Mouse (Mus musculus) heart, embryonic 10.5 days (tissue): Measurements from ENCODE around the gene Rasl11b. TPM values are rescaled to one million over a fixed set of nuclear protein-coding genes. Genes with fewer than 3 reads are reported as not detected.
A peak's percentile ranks its signal among the peaks of the same experiment; 100 is the strongest.

ENCODE experiments used
- DNase-seq: peaks from one replicate; pipeline ENCODE4 v3.0.0-alpha.2; 2017; ENCODE audit warnings: low spot score
- H3K27ac ChIP-seq: fragments of 300-500 bp; sonication (generic); 2 replicates; pipeline ENCODE4 v1.5.1; 2016; ENCODE audit warnings: mild to moderate bottlenecking
- H3K27me3 ChIP-seq: fragments of 300-500 bp; sonication (generic); 2 replicates; pipeline ENCODE4 v1.6.1; 2016; ENCODE audit warnings: mild to moderate bottlenecking; ENCODE audit not compliant: poor library complexity, insufficient read depth, severe bottlenecking
- H3K36me3 ChIP-seq: fragments of 300-500 bp; sonication (generic); 2 replicates; pipeline ENCODE4 v1.6.1; 2016; ENCODE audit warnings: mild to moderate bottlenecking, moderate library complexity
- H3K4me1 ChIP-seq: fragments of 300-500 bp; sonication (generic); 2 replicates; pipeline ENCODE4 v1.6.1; 2016; ENCODE audit warnings: mild to moderate bottlenecking
- H3K4me3 ChIP-seq: fragments of 300-500 bp; sonication (generic); 2 replicates; pipeline ENCODE4 v1.5.1; 2016; ENCODE audit warnings: mild to moderate bottlenecking, moderate library complexity
- H3K9me3 ChIP-seq: fragments of 300-500 bp; sonication (generic); 2 replicates; pipeline ENCODE4 v1.6.1; 2016; ENCODE audit warnings: mild to moderate bottlenecking, moderate library complexity
- WGBS: fragments of 180-500 bp; shearing (Covaris S2); methylation state at CpG from one replicate; pipeline ENCODE4 v1.1.7; 2016; 5-methylcytosine and 5-hydroxymethylcytosine counted together
- polyA plus RNA-seq: library from polyadenylated mRNA; unstranded; fragments of >200 nt; fragmentation: Nextera tagmentation; extraction: Ambion mirVana; gene quantifications from 2 replicates; pipeline ENCODE4 v1.2.1, GENCODE M21; 2016

Rasl11b gene
- 58.3 and 65.9 TPM in 2 replicates for polyA plus RNA-seq

DNA sequence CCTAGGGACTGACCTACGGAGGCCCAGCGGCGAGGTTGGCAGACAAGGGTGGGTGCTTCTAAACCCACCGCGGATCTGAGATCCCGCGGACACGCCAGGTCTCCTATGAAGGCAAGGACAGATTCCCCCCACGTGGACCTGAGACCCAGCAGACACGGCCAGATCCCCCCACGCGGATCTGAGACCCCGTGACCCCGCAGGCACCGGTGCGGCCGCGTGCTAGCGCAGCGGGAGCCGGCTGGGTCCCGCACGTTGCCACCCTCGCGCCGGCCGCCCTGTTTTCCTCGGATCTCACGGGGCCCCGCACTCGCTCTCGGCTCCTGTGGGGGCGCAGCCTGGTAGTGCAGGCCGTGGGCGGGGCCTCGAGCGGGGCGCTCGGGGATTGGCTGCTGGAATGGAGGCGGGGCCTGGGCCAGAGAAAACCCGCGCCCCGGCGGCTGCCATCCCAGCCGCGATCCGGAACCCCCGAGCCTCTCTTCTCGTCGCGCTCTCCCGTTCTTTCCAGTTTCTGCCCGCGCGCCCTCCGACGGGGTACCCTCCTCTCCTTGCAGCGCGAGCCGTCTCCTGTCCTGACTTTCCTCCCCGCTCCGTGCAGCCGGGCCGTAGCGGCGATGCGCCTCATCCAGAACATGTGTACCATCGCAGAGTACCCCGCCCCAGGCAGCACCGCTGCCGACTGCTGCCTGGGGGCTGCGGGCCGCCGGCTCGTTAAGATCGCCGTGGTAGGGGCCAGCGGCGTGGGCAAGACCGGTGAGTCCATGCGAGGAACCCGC, at the start of gene Rasl11b:
Gene Rasl11b, plus strand, starts transcription at position 446 of the 773 bp plus-strand sequence.
- Histone ChIP-seq H3K27me3 (0 out of 2 replicates have a peak, but pooled peaks cover 5% of the 10 kb centered on the region), H3K9me3 (no peaks in the 10 kb centered on the region), H3K27ac (peak within 1 kb of the TSS; percentile 97), H3K36me3 (peaks cover 32% of the 10 kb centered on the region), H3K4me1 (peaks cover 65% of the 10 kb centered on the region), H3K4me3 (peak within 1 kb of the TSS; percentile 96)
- peak; percentile 96 for DNase-seq
- under 1% methylated on average over 80 of the region's 82 CpGs for WGBS

DNA sequence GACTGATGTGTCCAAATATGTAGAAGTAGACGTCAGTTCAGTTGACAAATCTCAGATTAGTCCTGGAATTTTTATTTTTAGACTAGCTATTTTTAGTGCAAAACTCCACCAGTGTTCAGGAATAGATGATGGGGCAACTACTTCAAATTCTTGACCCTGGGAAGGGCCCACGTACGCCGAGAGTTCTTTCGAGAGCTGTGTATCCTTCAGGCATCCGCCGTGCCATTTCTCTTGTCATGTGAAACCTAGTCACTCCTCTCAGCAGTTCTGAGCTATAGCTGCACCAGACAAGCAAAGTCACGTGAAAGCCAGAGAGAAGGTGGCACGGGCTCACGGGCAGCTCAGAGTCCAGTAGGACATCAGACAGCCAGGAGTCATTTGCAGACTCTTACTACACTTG, 47.5 kb upstream of the Rasl11b start:
- no peak overlapping the region for H3K4me3 ChIP-seq
- H3K27me3 ChIP-seq: no peaks in the 10 kb centered on the region
- H3K36me3 ChIP-seq: no peaks in the 10 kb centered on the region
- peak overlapping the region; percentile 85 for H3K27ac ChIP-seq
- H3K9me3 ChIP-seq: no peaks in the 10 kb centered on the region
- H3K4me1 ChIP-seq: peaks cover 58% of the 10 kb centered on the region
- DNase-seq: peak; percentile 90
- WGBS: 46% methylated on average over 10 of the region's 10 CpGs

DNA sequence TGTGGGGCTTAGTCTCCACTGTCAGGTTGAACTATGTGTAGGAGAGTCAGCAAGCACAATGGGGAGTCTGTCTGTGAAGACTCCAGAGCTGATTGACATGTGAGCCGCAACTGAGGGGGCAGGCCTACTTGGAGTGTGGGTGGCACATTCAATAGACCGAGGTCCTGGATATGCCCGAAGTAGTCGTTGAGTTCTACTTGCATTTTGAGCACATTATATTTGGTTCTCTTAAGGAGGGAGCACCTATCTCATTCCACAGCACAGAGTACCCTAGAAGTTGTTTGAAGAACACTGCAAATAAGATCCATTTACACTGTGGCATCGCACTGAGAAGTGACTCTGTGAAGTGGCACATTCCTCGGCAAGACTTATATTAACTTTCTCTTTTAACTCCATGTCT, 45.1 kb upstream of the Rasl11b start:
- peak overlapping the region; percentile 85 for H3K27ac ChIP-seq
- H3K27me3 ChIP-seq: no peaks in the 10 kb centered on the region
- H3K36me3 ChIP-seq: no peaks in the 10 kb centered on the region
- H3K9me3 ChIP-seq: no peaks in the 10 kb centered on the region
- H3K4me1 ChIP-seq: peaks cover 47% of the 10 kb centered on the region
- no peak overlapping the region for H3K4me3 ChIP-seq
- 79% methylated on average over 6 of the region's 6 CpGs for WGBS
- DNase-seq: no peak

DNA sequence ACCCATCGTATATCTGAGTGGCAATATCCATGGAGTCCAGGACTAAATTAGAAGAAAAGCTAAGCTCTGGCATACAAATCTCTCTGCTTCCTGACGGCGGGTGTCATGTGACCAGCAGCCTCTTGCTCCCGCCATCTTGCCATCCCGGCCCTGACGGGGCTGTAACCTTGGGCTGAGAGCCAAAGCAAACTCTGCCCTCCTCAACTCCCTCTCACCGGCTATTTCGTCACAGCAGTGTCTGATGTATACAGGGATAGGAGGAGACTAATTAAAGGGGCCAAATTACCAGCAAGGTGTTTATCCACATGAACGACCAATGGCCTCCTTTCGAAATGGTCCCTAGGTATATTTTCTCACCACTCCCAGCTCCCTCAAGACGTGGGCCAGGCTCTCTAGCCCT, 43.3 kb upstream of the Rasl11b start:
- H3K27ac ChIP-seq: no peak overlapping the region
- WGBS: 85% methylated on average over 11 of the region's 11 CpGs
- no peak for DNase-seq
- no peaks in the 10 kb centered on the region for H3K36me3 ChIP-seq
- no peaks in the 10 kb centered on the region for H3K9me3 ChIP-seq
- no peak overlapping the region for H3K4me3 ChIP-seq
- peaks cover 54% of the 10 kb centered on the region for H3K4me1 ChIP-seq
- no peaks in the 10 kb centered on the region for H3K27me3 ChIP-seq

DNA sequence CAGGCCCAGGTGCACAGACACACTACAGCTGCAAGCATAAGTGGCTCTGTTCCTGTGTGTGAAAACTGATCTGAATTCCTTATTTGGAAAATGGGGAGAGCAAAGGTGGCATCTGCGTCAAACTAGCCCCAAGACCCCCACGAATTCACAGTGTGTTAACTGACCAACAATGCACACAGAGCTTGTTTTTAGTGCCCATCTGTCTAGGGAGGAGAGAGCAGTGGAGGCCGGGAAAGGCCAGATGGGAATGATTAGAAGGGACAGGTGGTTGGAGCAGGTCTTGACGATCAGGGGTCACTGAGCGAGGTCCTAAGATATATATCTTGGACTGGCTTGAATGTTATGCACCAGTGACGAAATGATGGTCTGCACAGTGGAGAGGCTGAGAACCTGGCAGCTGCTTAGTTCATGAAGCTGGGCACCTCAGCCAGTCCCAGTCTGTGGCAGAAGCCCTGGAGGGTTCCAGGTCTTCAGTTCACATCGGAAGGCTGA, 39.2 kb upstream of the Rasl11b start:
- DNase-seq: no peak
- Histone ChIP-seq H3K36me3 (peaks cover 2% of the 10 kb centered on the region; the same call in 1 of the 2 replicates), H3K27ac (peak overlapping the region; percentile 63), H3K4me1 (peaks cover 50% of the 10 kb centered on the region), H3K9me3 (no peaks in the 10 kb centered on the region), H3K27me3 (no peaks in the 10 kb centered on the region), H3K4me3 (no peak overlapping the region)
- 59% methylated on average over 7 of the region's 7 CpGs for WGBS

DNA sequence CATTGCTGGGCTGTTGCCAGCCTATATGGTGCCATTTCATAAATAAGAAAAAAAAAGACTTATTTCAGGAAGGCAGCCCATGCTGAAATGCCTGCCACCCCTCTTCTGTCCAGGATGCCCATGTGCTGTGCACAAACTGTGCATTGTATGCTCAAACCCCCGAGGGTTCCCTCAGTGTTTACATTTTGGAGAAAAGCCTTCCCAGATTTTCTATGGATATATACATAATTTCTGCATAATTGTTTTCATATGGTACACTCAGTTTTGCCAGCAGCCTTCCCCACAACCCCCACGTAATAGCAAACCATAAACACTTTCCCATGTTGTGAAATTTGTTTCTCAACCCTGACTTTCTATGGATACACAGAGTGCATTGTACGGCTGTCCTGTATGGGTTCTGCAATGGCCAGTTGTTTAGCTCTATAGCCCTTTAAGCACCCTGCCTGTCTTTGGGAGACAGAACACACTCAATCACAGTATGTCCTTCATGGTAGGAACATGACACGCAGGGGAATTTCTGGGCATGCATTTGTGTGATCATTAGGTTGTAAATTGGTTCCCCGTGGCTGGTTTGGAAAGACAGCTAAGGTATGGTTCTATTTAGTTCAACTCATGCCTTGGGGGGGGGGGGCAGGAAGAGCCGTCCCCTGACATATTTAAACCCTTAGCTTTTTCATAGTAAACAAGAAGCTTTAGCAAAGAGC, 36.0 kb upstream of the Rasl11b start:
- WGBS: 87% methylated on average over 6 of the region's 6 CpGs
- Histone ChIP-seq H3K27ac (peak overlapping the region; percentile 89), H3K4me3 (no peak overlapping the region), H3K27me3 (no peaks in the 10 kb centered on the region), H3K36me3 (peaks cover 2% of the 10 kb centered on the region; the same call in 1 of the 2 replicates), H3K9me3 (no peaks in the 10 kb centered on the region), H3K4me1 (peaks cover 72% of the 10 kb centered on the region)
- no peak for DNase-seq

DNA sequence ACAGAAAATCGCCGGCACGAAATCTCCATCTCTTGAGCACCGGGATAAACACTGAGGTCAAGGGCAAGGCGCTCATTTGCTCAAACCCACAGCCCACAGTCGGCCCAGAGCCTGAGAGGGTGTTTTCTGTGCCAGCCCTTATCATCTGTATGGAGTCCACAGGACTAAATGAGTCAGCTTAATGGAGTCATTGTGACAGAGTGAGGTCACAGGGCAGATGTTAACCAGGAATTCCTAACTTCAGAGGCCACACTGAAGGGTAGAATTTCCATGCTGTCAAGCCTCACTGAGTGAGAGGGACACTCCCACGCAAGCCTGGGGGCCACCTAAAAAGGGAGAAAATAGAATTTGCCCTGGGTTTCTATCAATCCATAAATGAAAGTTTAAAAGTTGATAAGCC, 35.2 kb upstream of the Rasl11b start:
- no peak overlapping the region for H3K4me3 ChIP-seq
- H3K27ac ChIP-seq: peak overlapping the region; percentile 89
- DNase-seq: peak; percentile 82
- 34% methylated on average over 7 of the region's 7 CpGs for WGBS
- H3K9me3 ChIP-seq: no peaks in the 10 kb centered on the region
- H3K4me1 ChIP-seq: peaks cover 79% of the 10 kb centered on the region
- peaks cover 2% of the 10 kb centered on the region; the same call in 1 of the 2 replicates for H3K36me3 ChIP-seq
- H3K27me3 ChIP-seq: no peaks in the 10 kb centered on the region

DNA sequence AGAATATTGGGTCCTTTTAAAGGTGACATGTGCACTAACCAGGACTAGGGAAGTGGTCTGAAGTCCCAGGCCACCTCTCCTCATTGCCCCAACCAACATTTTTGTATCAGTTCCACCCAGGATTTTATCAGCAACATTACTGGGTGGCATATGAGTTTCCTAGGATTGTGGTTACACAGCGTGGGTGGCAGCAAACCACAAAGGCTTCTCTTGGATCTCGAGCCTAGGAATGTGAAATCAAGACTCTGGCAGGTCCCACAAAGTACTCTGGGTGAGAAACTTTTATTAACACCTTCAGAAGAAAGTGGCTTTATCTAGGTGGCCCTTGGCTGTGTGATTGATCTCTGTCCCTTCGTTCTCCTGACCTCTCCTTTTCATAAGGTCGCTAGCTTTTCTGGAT, 34.7 kb upstream of the Rasl11b start:
- peaks cover 80% of the 10 kb centered on the region for H3K4me1 ChIP-seq
- 43% methylated on average over 4 of the region's 4 CpGs for WGBS
- H3K27ac ChIP-seq: peak overlapping the region; percentile 89
- no peak for DNase-seq
- no peak overlapping the region for H3K4me3 ChIP-seq
- peaks cover 2% of the 10 kb centered on the region; the same call in 1 of the 2 replicates for H3K36me3 ChIP-seq
- no peaks in the 10 kb centered on the region for H3K27me3 ChIP-seq
- H3K9me3 ChIP-seq: no peaks in the 10 kb centered on the region

DNA sequence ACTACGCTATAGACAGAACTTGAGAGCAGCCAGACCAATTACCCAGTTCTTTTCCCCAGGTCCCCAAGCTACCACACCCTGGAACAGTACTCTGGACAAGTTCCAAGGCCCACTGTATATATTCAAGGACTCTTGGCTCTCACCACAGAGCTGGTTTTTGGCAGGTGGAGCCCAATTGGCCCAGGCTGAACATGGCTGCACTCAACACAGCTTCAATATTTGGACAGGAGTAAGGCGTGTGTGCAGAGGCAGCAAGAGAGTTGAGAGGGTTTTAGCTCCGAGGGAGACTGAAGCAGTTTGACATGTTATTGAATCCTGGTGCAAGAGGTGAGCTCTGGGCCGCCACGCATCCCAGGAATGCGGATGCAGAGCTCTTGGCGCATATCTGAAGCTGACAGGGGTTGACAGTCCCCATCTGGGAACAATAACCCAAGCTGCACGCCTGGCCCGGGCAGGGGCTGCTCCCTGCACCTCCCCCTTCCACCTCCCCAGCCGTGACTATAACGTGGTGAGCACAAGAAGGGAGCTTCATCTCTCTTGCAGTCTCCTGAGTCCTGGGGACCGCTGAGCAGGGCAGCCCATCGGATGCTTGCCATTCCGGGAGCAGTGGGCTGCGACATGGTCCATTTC, 33.7 kb upstream of the Rasl11b start:
- no peaks in the 10 kb centered on the region for H3K9me3 ChIP-seq
- peak overlapping the region; percentile 53 for H3K4me3 ChIP-seq
- no peaks in the 10 kb centered on the region for H3K27me3 ChIP-seq
- peak overlapping the region; percentile 89 for H3K27ac ChIP-seq
- DNase-seq: peak; percentile 93
- 15% methylated on average over 15 of the region's 15 CpGs for WGBS
- peaks cover 69% of the 10 kb centered on the region for H3K4me1 ChIP-seq
- H3K36me3 ChIP-seq: peaks cover 2% of the 10 kb centered on the region; the same call in 1 of the 2 replicates

DNA sequence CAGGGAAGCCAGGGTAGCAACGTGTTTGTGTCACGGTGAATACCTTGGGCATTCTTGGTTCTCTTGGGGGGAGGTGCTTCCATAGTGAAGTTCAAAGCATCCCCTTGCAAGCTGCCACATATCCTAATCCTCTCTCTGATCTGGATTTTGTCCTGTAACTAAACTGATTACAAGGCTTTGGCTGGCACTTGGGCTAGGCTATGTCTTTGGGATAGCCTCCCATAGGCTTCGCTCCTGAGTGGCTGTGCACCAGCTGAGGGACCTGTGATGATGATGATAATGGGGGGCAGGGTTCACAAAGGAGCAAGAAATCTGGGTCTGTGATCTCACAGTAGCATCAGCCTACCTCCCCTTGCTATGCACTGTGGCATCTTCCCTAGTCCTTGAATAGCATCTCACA, 33.1 kb upstream of the Rasl11b start:
- Histone ChIP-seq H3K4me1 (peaks cover 66% of the 10 kb centered on the region), H3K36me3 (peaks cover 2% of the 10 kb centered on the region; the same call in 1 of the 2 replicates), H3K27ac (peak overlapping the region; percentile 89), H3K27me3 (no peaks in the 10 kb centered on the region), H3K4me3 (peak overlapping the region; percentile 53), H3K9me3 (no peaks in the 10 kb centered on the region)
- DNase-seq: no peak
- 40% methylated on average over 3 of the region's 3 CpGs for WGBS

DNA sequence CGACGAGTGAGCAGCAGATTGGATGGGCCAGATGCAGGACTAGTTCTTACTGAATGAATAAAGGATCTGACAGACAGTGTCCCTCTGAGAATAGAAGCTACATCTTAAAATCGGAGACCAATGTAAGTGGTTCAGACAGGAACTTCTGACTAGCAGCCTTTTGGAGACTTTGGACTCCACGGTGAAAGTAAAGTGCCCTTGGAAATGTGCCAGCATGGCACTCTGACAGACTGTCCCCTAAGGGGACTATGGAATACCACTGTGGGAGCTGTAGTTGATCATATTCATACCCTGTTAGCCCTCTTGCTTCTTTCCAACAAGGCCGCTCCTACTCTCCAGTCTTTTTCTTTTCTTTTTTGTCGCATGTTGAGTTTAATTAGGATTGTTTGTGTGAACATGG, 31.9 kb upstream of the Rasl11b start:
- peaks cover 66% of the 10 kb centered on the region for H3K4me1 ChIP-seq
- H3K4me3 ChIP-seq: no peak overlapping the region
- H3K9me3 ChIP-seq: no peaks in the 10 kb centered on the region
- no peaks in the 10 kb centered on the region for H3K27me3 ChIP-seq
- peaks cover 2% of the 10 kb centered on the region; the same call in 1 of the 2 replicates for H3K36me3 ChIP-seq
- DNase-seq: no peak
- H3K27ac ChIP-seq: peak overlapping the region; percentile 89
- 80% methylated on average over 6 of the region's 6 CpGs for WGBS

DNA sequence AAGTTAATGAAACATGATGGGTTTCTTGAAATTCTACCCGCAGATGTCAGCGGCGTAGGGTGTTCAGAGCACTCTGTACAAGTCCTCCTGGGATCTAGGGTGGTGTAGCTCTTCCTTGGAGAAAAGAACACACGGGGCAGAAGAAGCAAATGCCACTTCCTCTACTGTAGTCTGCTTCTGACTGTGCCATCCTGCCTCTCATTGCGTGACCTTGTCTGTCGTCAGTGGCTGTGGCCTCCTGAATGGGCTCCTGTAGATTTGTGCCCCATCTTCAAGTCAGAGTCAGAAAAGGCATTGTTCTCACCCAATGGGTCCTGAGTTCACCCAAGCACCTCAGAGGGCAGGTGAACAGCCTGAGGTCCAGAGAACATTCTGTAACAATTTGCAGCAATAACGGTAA, 30.5 kb upstream of the Rasl11b start:
- H3K27ac ChIP-seq: peak overlapping the region; percentile 89
- no peaks in the 10 kb centered on the region for H3K36me3 ChIP-seq
- WGBS: 82% methylated on average over 7 of the region's 7 CpGs
- DNase-seq: no peak
- no peaks in the 10 kb centered on the region for H3K9me3 ChIP-seq
- peaks cover 66% of the 10 kb centered on the region for H3K4me1 ChIP-seq
- no peaks in the 10 kb centered on the region for H3K27me3 ChIP-seq
- H3K4me3 ChIP-seq: no peak overlapping the region
